Mouse (Mus musculus): ENCODE data around the gene Dnah17. TPM values are rescaled to one million over a fixed set of nuclear protein-coding genes. Genes with fewer than 3 reads are reported as not detected.

Gene Dnah17
- total RNA-seq, 2 experiments from 2014 or later, result 0.06 to 0.10 TPM

DNA sequence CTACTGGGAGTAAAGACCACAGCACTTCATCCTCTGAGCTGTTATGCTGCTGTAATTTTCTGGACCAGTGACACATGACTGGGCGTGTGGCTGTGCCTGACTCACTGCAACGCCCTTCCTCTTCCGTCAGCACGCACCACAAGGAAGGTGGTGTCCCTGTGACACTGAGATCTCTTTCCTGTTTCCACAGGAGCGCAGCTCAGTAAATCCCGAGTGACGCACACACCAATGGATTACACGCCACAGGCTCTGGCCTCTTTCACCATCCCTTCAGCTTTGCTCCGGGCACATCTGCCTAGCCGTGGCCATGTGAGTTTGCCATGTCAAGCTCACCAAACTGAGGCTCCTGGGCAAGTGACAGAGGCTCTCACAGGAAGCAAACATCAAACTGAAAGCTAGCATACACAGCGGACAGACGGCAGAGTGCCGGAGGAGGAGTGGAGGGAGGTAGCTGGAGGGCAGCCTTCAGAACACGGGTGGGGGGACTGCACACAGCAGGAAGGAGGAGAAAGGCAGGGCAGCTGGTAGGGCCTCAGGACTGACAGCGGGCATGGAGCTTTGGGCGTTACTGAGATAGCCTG, 15.4 kb upstream of the Dnah17 start:
- DNase-seq (ENCODE audit: low spot score), result peak; percentile 74
- intact Hi-C loops (cut with DNase I), result loop anchor here (5.0 kb wide), 1 partner anchor 44 kb away; no protein-coding TSS in a partner anchor

DNA sequence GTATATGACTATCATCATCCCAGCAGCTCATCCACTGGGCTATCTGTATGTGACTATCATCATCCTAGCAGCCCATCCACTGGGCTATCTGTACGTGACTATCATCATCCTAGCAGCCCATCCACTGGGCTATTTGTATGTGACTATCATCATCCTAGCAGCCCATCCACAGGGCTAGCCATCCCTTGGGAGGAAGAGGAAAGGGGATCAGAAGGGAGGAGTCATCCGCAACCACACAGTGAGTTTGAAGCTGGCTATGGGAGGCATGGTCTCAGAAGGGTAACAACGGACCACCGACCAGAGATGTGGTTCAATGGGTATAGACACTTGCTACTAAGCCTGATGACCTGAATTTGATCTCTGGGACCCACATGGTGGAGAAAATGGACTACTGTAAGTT, 14.7 kb upstream of the Dnah17 start:
- no peak for DNase-seq (ENCODE audit: low spot score)
- intact Hi-C loops (cut with DNase I), result loop anchor here (5.0 kb wide), 1 partner anchor 43 kb away; no protein-coding TSS in a partner anchor

- DNase-seq (ENCODE audit: low spot score), result no peak
- intact Hi-C loops (cut with DNase I), result loop anchor here (1.0 kb wide), 1 partner anchor 11 kb away; no protein-coding TSS in a partner anchor
These were observed 13.3 kb upstream of the Dnah17 start for GRCm38 (mm10) chr11:118143731-118144130.

GRCm38 (mm10) chr11:118142547-118143165, 12.2 kb upstream of the Dnah17 start:
- intact Hi-C loops (cut with DNase I), result no loop called here

DNA sequence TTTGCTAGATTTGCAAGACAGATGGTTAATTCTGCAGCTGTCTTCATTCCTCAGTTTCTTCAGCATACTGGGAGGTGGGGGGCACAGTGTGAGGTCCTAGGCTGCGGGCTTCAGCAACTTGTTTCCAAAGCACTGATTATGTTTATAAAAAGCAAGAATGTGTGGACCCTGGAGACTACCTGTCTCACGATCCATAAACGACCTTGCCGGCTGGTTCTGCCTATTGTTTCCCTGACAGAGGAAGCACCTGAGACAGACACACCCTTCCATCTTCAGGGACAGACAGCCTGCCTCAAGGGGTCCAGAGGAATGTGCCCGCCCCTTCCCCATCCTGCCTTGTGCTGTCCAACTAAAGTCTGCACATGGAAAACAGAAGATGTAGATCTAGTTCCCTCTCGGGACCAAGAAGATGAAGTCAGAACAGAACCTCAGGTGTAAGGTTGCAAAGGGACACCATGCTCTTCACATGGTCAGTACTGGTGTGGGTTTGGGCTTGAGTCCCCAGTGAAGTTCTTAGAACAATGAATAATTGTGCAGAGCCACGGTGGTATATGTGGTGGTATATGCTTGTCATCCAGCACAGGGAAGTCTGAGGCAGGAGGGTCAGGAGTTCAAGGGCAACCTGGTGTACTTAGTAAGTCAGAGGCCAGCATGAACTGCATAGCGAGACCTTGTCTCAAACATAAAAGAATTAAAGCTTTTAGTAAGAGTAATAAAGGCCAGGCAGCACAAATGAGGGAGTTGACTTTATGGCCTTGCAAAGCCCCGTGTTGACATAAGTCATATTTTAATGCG, 10.5 kb upstream of the Dnah17 start:
- DNase-seq (ENCODE audit: low spot score), result peak; percentile 49
- intact Hi-C loops (cut with DNase I), result no loop called here

More at GRCm38 (mm10) chr11:118142547-118143165, 12.2 kb upstream of the Dnah17 start:
- DNase-seq (ENCODE audit: low spot score), result no peak

DNA sequence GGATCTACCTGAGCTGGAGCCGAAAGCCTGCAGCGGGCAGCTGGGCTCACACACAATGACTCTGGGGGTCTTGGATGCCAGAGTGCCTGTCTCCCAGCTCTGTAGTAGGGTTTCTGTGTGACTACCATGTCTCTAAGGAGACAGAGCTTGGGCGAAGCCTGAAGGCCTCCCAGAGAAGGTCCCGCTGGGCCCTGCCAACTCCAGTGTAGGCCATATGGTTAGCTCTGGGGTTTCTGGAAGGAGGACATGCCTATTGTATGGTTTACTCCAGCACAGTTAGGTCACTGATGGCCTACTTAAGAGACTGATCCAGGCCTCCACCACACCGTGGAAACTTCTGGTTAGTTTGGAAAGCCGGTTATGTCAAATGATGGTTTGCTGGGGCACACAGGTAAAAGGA, 7.9 kb upstream of the Dnah17 start:
- intact Hi-C loops (cut with DNase I), result no loop called here
- no peak for DNase-seq (ENCODE audit: low spot score)

- intact Hi-C loops (cut with DNase I), result no loop called here
- no peak for DNase-seq (ENCODE audit: low spot score)
These were observed 5.8 kb upstream of the Dnah17 start for GRCm38 (mm10) chr11:118136172-118136632.

DNA sequence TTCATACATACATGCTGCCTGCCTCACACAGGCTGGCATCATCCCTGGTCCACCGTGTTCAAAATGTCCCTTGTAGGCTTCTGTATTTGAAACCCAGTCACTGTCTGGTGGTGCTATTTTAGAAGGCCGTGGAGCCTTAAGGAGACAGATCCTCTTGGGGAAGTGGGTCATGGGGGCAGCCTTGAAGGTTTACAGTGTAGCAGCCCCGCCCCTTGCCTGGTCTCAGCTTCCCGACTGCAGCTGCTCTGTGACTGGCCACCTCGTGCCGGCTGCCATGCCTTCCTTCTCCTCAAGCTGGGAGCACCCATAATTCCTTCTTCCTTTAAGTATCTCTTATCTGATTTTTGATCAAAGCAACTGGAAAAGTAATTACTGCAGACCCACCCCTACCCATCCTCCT, 4.8 kb upstream of the Dnah17 start:
- intact Hi-C loops (cut with DNase I), result no loop called here
- DNase-seq (ENCODE audit: low spot score), result no peak

DNA sequence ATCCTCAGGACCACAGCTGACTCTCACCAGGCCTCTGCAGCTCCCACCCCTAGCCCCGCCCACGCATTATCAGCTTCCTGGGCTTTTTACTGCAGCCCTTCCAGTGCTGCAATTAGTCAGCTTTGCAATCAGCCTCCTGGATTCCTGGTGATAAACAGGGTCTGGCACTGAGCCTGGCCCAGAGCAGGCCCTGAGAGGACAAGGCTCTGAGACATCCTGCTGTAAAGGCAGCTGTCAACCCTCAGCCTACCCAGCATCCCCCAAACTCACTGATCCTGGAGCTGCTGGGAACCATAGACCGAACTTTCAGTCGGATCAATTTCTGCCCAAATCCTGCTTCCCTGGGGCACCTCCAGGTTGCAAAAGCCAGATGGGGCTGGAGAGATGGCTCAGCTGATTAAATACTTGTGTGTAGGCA, 3.3 kb upstream of the Dnah17 start:
- DNase-seq (ENCODE audit: low spot score), result no peak
- intact Hi-C loops (cut with DNase I), result no loop called here

- intact Hi-C loops (cut with DNase I), result no loop called here
- DNase-seq (ENCODE audit: low spot score), result no peak
These were observed 2.8 kb upstream of the Dnah17 start for GRCm38 (mm10) chr11:118133133-118133751.

DNA sequence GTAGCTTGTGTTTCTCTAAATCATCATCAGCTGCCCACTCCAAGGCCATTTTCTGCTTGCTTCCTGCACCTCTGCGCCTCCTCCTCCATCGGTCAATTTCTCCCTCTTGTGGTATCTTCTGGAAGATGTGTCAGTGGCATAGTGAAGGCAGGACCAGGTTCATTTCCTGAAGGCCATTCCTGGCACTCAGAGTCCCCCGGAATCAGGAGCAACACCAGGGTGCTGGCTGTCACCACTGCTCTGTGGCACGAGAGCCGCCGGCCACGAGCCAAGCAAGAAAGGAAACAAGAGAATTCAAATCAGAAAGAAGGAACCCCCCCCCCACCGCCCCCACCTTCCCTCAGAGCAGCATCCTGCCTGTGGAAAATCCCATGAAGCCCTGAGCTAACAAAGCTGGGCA, 1.7 kb upstream of the Dnah17 start:
- DNase-seq (ENCODE audit: low spot score), result peak; percentile 26
- intact Hi-C loops (cut with DNase I), result loop anchor here (1.0 kb wide), 1 partner anchor 12 kb away; no protein-coding TSS in a partner anchor

GRCm38 (mm10) chr11:118129812-118130211, 622 bp downstream of the Dnah17 start:
- DNase-seq (ENCODE audit: low spot score), result no peak
- intact Hi-C loops (cut with DNase I), result loop anchor here (2.0 kb wide), 1 partner anchor 27 kb away; no protein-coding TSS in a partner anchor

- intact Hi-C loops (cut with DNase I), result no loop called here
These were observed 8.8 kb downstream of the Dnah17 start for GRCm38 (mm10) chr11:118121592-118121991.

GRCm38 (mm10) chr11:118118777-118119176, 11.7 kb downstream of the Dnah17 start:
- intact Hi-C loops (cut with DNase I), result no loop called here
- no peak for DNase-seq (ENCODE audit: low spot score)

More at GRCm38 (mm10) chr11:118121592-118121991, 8.8 kb downstream of the Dnah17 start:
- no peak for DNase-seq (ENCODE audit: low spot score)

DNA sequence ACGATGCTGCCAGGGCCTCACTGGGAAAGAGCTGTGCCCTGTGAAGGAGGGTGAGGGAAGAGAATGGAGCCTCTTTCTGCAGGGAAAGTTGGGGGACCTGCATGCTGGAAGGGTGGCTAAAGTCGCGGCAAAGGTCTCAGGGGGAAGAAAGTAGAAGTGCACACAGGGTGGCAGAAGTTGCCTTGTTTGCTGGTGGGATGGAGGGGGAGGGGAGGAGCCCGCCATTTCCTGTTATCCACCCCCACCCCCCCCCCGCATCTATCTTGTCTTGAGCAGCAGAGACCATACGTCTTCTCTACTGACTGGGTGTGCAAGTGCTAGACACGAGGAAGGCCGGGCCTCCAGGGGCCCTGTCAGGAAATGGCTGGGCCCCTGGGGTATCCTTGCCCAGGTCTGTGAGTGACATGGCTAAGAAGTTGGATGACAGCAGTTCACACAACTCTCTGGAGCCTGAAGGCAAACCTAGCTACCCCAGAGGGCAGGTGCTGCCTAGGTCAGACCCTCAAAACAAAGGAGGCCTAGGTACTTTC, 15.8 kb downstream of the Dnah17 start:
- intact Hi-C loops (cut with DNase I), result no loop called here
- DNase-seq (ENCODE audit: low spot score), result no peak

- DNase-seq (ENCODE audit: low spot score), result no peak
- intact Hi-C loops (cut with DNase I), result no loop called here
These were observed 16.8 kb downstream of the Dnah17 start for GRCm38 (mm10) chr11:118113516-118114205.

DNA sequence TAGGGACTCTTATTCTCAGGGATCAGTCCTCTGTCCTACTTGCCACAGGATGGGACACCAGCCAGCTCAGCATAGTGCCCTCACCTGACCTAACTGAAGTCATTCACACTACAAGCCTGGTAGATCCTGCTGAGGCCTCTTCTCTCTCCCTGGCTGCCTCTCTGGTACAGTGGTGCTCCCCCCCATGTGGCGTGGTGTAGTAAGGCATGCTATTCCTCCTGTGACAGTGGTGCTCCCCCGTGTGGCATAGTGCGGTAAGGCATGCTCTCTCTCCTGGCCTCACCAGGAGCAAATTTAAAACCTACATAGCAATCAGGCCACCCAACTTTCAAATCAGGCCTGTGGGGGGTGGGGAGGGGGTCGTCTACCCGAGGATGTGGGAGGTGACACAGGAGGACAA, 26.4 kb downstream of the Dnah17 start:
- intact Hi-C loops (cut with DNase I), result loop anchor here (5.0 kb wide), 2 partner anchors 43 to 163 kb away; no protein-coding TSS in a partner anchor
- peak; percentile 46 for DNase-seq (ENCODE audit: low spot score)

DNA sequence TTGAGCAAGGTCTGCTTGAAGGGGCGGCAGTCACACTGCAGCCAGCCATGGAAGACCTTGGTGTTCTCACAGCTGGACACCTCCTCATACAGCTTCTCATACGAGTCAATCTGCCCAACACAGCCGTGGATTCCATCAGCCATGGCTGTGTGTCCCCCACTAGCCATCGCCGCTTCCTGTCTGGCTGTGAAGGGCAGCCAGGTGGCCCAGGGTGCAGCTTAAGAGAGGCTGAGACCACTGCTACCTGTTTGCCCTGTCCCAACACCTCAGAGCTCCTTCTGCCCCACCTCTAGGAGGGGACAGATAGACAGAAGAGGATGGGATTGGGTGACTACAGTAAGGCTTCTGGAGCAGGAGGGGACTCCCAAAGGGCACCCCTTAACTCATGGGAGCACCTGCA, 27.1 kb downstream of the Dnah17 start:
- no peak for DNase-seq (ENCODE audit: low spot score)
- intact Hi-C loops (cut with DNase I), result loop anchor here (1.0 to 5.0 kb wide), 5 partner anchors 19 to 164 kb away; partner anchors contain the start of gene Dnah17

DNA sequence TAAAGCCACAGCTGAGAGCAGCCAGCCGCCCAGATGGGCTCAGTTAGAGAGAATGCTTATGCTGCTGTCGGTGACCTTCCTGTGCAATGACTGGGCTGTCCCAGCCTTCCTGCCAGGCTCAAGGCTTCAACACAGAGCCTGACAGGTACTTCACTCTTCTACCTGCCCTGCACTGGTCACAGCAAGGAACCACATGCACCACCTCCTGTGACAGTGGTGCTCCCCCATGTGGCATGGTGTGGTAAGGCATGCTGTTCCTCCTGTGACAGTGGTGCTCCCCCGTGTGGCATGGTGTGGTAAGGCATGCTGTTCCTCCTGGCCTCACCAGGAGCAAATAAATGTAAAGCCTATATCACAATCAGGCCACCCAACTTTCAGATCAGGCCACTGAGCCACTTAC, 27.6 kb downstream of the Dnah17 start:
- intact Hi-C loops (cut with DNase I), result loop anchor here (1.0 to 5.0 kb wide), 6 partner anchors 18 to 233 kb away; partner anchors contain the start of gene Dnah17
- DNase-seq (ENCODE audit: low spot score), result peak; percentile 60
